Mouse (Mus musculus) heart, adult 11 months (tissue): ENCODE data around the gene Mpped2.

Source experiments
- DNase-seq: peaks from one replicate; pipeline ENCODE4 v3.0.0; 2022

Mpped2 gene

GRCm38 (mm10) chr2:106705664-106706063 is 12.6 kb downstream of the Mpped2 start:
- no peak for DNase-seq

- no peak for DNase-seq
Measured at GRCm38 (mm10) chr2:106707136-106707535, 14.1 kb downstream of the Mpped2 start.

GRCm38 (mm10) chr2:106710862-106711477 is 17.9 kb downstream of the Mpped2 start:
- no peak for DNase-seq

GRCm38 (mm10) chr2:106711506-106711905 is 18.4 kb downstream of the Mpped2 start:
- DNase-seq = no peak

- no peak for DNase-seq
Measured at GRCm38 (mm10) chr2:106713151-106713550, 20.1 kb downstream of the Mpped2 start.

GRCm38 (mm10) chr2:106715674-106716364 is 22.8 kb downstream of the Mpped2 start:
- DNase-seq = peak; percentile 70

- peak; percentile 65 for DNase-seq
Measured at GRCm38 (mm10) chr2:106716365-106716717, 23.3 kb downstream of the Mpped2 start.

GRCm38 (mm10) chr2:106718888-106719287 is 25.8 kb downstream of the Mpped2 start:
- DNase-seq = no peak

GRCm38 (mm10) chr2:106719434-106719833 is 26.4 kb downstream of the Mpped2 start:
- peak; percentile 95 for DNase-seq

- no peak for DNase-seq
Measured at GRCm38 (mm10) chr2:106720644-106721043, 27.6 kb downstream of the Mpped2 start.

GRCm38 (mm10) chr2:106722020-106722419 is 29.0 kb downstream of the Mpped2 start:
- DNase-seq = no peak

- DNase-seq = peak; percentile 79
Measured at GRCm38 (mm10) chr2:106729951-106730564, 37.0 kb downstream of the Mpped2 start.

GRCm38 (mm10) chr2:106730608-106731007 is 37.5 kb downstream of the Mpped2 start:
- DNase-seq = peak; percentile 85

- DNase-seq = peak; percentile 37
Measured at GRCm38 (mm10) chr2:106731478-106731877, 38.4 kb downstream of the Mpped2 start.

- DNase-seq = no peak
Measured at GRCm38 (mm10) chr2:106732171-106732570, 39.1 kb downstream of the Mpped2 start.

- peak; percentile 18 for DNase-seq
Measured at GRCm38 (mm10) chr2:106733396-106733795, 40.3 kb downstream of the Mpped2 start.

GRCm38 (mm10) chr2:106734004-106734403 is 40.9 kb downstream of the Mpped2 start:
- DNase-seq = peak; percentile 58

GRCm38 (mm10) chr2:106735211-106735610 is 42.1 kb downstream of the Mpped2 start:
- peak; percentile 53 for DNase-seq

- peak; percentile 72 for DNase-seq
Measured at GRCm38 (mm10) chr2:106735792-106736359, 42.8 kb downstream of the Mpped2 start.

- peak; percentile 59 for DNase-seq
Measured at GRCm38 (mm10) chr2:106738951-106739350, 45.9 kb downstream of the Mpped2 start.

- DNase-seq = peak; percentile 28
Measured at GRCm38 (mm10) chr2:106744086-106744485, 51.0 kb downstream of the Mpped2 start.

GRCm38 (mm10) chr2:106744601-106745000 is 51.5 kb downstream of the Mpped2 start:
- DNase-seq = peak; percentile 75

- peak; percentile 63 for DNase-seq
Measured at GRCm38 (mm10) chr2:106745364-106745763, 52.3 kb downstream of the Mpped2 start.

- DNase-seq = peak; percentile 82
Measured at GRCm38 (mm10) chr2:106746211-106746610, 53.1 kb downstream of the Mpped2 start.
